Mouse (Mus musculus) ES-E14 (cell line): Measurements from ENCODE around the gene Alg1. TPM values are rescaled to one million over a fixed set of nuclear protein-coding genes. Genes with fewer than 3 reads are reported as not detected.
"Not testable (repeated sequence)": the region's sequence is repeated elsewhere in the genome, so short reads cannot be mapped to it uniquely, and the experiment has no call there.

Experiments used
- DNase-seq: peaks from one replicate; pipeline ENCODE4 v3.0.0-alpha.2; 2013; ENCODE audit warnings: low read depth, low spot score
- H3K27ac ChIP-seq: 2 replicates; pipeline ENCODE4 v1.5.1; 2012; ENCODE audit warnings: low read depth, mild to moderate bottlenecking, low read length, moderate library complexity, mixed read lengths; ENCODE audit not compliant: poor library complexity, insufficient read depth, severe bottlenecking
- H3K36me3 ChIP-seq: 2 replicates; pipeline ENCODE4 v1.6.1; 2012; ENCODE audit warnings: mild to moderate bottlenecking, low read length, moderate library complexity, mixed read lengths; ENCODE audit not compliant: control insufficient read depth, poor library complexity, insufficient read depth, severe bottlenecking
- H3K4me1 ChIP-seq, 2 experiments: fragments of 150-350 bp in 1 of 2; sonication (generic) in 1 of 2; 2 replicates each; pipeline ENCODE4 v1.6.1; 2012; ENCODE audit warnings: low read length in 2 of 2, mild to moderate bottlenecking in 1 of 2, mixed read lengths in 1 of 2; ENCODE audit not compliant: control insufficient read depth in 2 of 2, insufficient read depth in 2 of 2, poor library complexity in 1 of 2
- H3K4me3 ChIP-seq, 2 experiments: fragments of 150-350 bp in 1 of 2; sonication (generic) in 1 of 2; 2 replicates each; pipeline ENCODE4 v1.5.1; 2012; ENCODE audit warnings: low read length in 2 of 2, low read depth in 1 of 2, mild to moderate bottlenecking in 1 of 2, mixed read lengths in 1 of 2; ENCODE audit not compliant: insufficient read depth in 1 of 2, poor library complexity in 1 of 2, severe bottlenecking in 1 of 2
- H3K9ac ChIP-seq: 2 replicates; pipeline ENCODE4 v1.6.1; 2012; ENCODE audit warnings: low read depth, mild to moderate bottlenecking, low read length, mixed read lengths; ENCODE audit not compliant: poor library complexity, insufficient read depth, severe bottlenecking
- H3K9me3 ChIP-seq: fragments of 150-350 bp; sonication (generic); 2 replicates; pipeline ENCODE4 v1.6.1; 2012; ENCODE audit warnings: low read depth, mild to moderate bottlenecking, low read length; ENCODE audit not compliant: control insufficient read depth, insufficient read depth
- CHD2 ChIP-seq: IDR thresholded peaks from 2 replicates; pipeline ENCODE4 v1.6.1; 2014; ENCODE audit warnings: mild to moderate bottlenecking, low read depth, low read length, inconsistent platforms
- HCFC1 ChIP-seq: IDR thresholded peaks from 2 replicates; pipeline ENCODE4 v1.6.1; 2012; ENCODE audit warnings: low read length, inconsistent platforms, borderline replicate concordance; ENCODE audit not compliant: insufficient read depth
- MAFK ChIP-seq: IDR thresholded peaks from 2 replicates; pipeline ENCODE4 v1.6.1; 2014; ENCODE audit warnings: mild to moderate bottlenecking, low read depth, low read length, inconsistent platforms; ENCODE audit not compliant: insufficient read depth
- ZC3H11A ChIP-seq: IDR thresholded peaks from 2 replicates; pipeline ENCODE4 v1.6.1; 2012; ENCODE audit warnings: low read depth, mild to moderate bottlenecking, inconsistent platforms, low read length, borderline replicate concordance
- ZNF384 ChIP-seq: IDR thresholded peaks from 2 replicates; pipeline ENCODE4 v1.6.1; 2012; ENCODE audit warnings: low read depth, low read length, inconsistent platforms
- in situ Hi-C, 2 experiments: fragments of 600-800 bp; cut with MboI; formaldehyde crosslinking; loops; one replicate each; pipeline ENCODE4 v1.15.1; 2025; ENCODE audit warnings: low sequenced_read_pairs in 2 of 2, inconsistent platforms in 1 of 2; ENCODE audit not compliant: unreplicated experiment in 2 of 2
- total RNA-seq: library from RNA; depleted of rRNA; stranded (reverse); fragments of 300-350 nt; gene quantifications from 2 replicates; pipeline ENCODE4 v1.2.3, GENCODE M21; 2012

The Alg1 gene
- total RNA-seq, 1 experiment, result 62.6 TPM

DNA sequence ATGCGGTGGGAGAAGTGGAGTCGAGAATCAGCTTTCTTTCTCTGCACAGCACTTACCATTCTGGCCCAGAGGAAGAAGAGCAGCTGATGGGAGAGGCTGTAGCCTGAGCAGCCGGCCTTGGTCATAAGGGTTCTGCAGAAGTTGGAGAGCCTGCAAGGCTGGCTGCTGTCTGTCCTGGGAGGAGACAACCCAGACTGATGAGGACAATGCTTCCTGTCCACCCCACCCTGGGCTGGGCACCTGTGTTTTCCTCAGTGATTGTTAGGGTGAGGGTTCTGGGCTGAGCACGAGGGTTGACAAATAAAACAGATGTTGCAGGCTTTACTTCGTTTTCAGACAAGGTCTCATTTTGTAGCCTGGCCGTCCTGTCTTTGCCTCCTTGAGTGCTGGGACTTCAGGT is 16.7 kb upstream of the Alg1 start:
- Histone ChIP-seq H3K9ac (no peak overlapping the region), H3K4me1 (no peaks in the 10 kb centered on the region), H3K4me3 (no peak overlapping the region), H3K9me3 (no peaks in the 10 kb centered on the region), H3K27ac (no peak overlapping the region), H3K36me3 (no peaks in the 10 kb centered on the region)
- in situ Hi-C loops, result no loop called here
- TF ChIP-seq CHD2 (no peak), ZNF384 (no peak), ZC3H11A (no peak), HCFC1 (no peak), MAFK (no peak)
- DNase-seq, result no peak

DNA sequence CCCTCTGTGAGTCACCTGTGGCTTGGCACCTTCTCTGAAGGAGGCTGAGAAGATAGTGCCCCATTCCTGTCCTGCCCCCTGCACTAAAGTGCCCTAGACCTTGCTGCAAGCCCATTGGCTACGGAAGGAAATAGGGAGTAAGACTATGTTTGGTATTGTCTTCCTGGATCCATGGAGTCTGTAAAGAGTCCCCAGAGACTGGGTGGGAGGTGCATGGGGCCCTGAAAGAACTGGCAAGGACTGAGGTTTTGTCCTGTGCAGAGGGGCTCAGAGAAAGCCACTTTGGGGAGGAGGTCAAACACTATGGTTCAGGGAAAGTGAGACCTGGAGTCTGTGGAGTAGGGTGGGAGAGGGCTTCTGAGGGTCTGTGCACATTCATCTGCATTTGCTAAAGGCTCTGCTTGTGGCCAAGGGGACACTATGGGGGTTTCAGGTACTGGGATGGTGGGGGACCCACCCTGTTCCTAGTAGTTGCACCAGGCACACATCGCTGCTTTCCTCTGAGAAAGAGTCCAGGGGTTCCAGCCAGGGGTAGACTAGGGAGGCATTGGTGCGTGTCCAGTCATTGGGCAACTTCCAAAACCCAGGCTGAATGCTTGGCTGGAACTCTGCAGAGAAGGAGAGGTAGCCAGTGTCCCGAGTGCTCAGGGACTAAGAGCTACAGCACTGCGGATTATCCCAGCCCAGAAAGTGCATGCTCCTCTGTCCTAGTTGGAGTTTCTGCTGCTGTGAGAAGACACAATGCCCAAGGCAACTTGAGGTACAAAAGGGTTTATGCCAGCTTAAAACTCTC is 15.9 kb upstream of the Alg1 start:
- Histone ChIP-seq H3K9ac (no peak overlapping the region), H3K36me3 (no peaks in the 10 kb centered on the region), H3K27ac (no peak overlapping the region), H3K4me1 (peaks cover 0 to 5% of the 10 kb centered on the region in 2 experiments; a peak in 1 of 4 replicates), H3K9me3 (no peaks in the 10 kb centered on the region), H3K4me3 (no peak overlapping the region)
- TF ChIP-seq HCFC1, result no peak
- TF ChIP-seq MAFK, result no peak
- no peak for TF ChIP-seq CHD2
- no peak for TF ChIP-seq ZC3H11A
- TF ChIP-seq ZNF384, result no peak
- DNase-seq, result no peak
- in situ Hi-C loops, result no loop called here

DNA sequence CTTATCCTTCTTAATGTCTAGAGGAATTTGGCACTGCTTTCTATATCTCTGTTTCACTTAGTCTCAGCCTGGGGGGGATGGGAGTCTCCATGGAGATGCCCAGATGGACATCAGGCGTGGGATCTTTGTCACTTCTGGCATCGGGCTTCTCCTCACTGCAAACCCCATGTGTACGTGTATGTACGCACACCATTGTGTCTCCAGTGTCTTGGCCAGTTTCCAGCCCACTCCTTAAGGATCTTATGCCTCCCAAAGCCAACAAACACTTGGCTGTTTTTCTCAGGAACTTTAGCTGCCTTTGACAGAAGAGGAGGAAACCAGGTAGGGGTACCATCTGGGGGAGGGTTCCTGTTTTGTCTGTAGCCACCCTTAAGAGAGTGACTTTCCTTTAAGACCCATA is 12.0 kb upstream of the Alg1 start:
- no peak for TF ChIP-seq ZNF384
- H3K4me3 ChIP-seq, result no peak overlapping the region
- DNase-seq, result no peak
- no peaks in the 10 kb centered on the region for H3K36me3 ChIP-seq
- no peaks in the 10 kb centered on the region for H3K9me3 ChIP-seq
- H3K4me1 ChIP-seq, result peaks cover 0 to 5% of the 10 kb centered on the region in 2 experiments; a peak in 1 of 4 replicates
- no peak overlapping the region for H3K9ac ChIP-seq
- no peak overlapping the region for H3K27ac ChIP-seq
- in situ Hi-C loops, result no loop called here

DNA sequence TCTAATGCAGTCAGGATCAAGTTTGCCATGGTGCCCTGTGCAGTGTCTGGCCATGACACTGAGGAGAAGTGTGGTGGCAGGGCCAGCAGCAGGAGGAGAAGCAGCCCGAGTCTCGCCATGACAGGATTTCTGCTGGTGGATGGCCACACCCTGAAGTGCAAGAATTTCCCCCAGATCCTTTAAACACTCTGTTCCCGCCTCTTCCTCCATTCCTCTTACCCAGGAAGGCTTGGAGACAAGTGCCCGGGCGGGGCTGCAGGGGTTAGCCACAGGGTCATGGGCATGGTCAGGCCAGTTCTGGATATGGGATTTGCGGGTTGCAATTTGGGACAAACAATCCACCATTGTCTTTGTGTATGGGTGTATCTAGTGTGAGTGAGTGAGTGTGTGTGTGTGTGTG is 11.3 kb upstream of the Alg1 start, which contains the start of gene AU021092:
AU021092 (minus strand) TSS at position 160 of the 400 bp plus-strand sequence.
- no peak for DNase-seq
- Histone ChIP-seq H3K4me1 (peaks cover 0 to 5% of the 10 kb centered on the region in 2 experiments; a peak in 1 of 4 replicates), H3K9me3 (no peaks in the 10 kb centered on the region), H3K36me3 (no peaks in the 10 kb centered on the region), H3K27ac (no peak within 1 kb of the TSS), H3K9ac (no peak within 1 kb of the TSS), H3K4me3 (no peak within 1 kb of the TSS)
- in situ Hi-C loops, result no loop called here
- TF ChIP-seq MAFK (no peak), CHD2 (no peak), HCFC1 (no peak), ZC3H11A (no peak)

DNA sequence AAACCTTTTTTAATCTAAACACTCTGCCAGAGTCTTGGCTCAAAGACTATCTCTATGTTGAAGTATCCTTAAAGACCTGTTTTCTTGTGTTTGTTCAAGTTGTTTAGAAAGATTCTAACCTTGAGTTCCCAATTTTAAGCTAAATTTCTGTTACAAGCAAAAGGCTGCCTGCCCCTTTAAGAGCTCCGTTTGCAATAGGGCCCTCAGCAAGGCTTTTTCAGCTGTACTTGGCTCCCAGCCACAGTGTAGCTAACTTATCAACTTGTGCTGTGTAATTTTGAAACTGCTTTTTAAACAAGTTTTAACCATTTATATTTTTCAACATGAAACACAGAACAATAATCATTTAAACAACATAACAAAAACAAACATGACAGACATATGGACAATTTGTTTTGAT is 6.9 kb upstream of the Alg1 start:
- DNase-seq, H3K4me3 ChIP-seq, in situ Hi-C loops, H3K27ac ChIP-seq, H3K9me3 ChIP-seq, H3K36me3 ChIP-seq, H3K4me1 ChIP-seq, H3K9ac ChIP-seq: not testable (repeated sequence)

DNA sequence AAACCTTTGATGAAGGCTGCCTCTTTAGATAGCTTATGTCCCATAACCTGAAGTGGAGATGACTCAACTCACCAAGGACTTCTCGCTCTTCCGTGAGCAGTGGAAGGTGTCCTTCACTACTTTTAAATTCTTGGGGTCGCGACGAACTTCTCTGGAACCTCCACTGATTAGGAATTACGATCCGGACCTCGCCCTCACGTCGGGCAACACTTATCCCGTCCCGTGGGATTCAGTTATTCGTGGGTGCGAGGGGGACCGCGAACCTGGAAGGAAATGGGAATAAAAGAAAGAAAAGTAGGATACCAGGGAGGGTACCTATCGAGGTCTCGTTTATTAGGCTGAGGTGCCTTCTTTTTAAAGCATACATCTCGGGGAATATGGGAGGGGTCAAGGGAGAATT is 5.9 kb upstream of the Alg1 start:
- DNase-seq, H3K36me3 ChIP-seq, H3K4me3 ChIP-seq, H3K9ac ChIP-seq, H3K27ac ChIP-seq, H3K4me1 ChIP-seq, in situ Hi-C loops, H3K9me3 ChIP-seq: not testable (repeated sequence)

DNA sequence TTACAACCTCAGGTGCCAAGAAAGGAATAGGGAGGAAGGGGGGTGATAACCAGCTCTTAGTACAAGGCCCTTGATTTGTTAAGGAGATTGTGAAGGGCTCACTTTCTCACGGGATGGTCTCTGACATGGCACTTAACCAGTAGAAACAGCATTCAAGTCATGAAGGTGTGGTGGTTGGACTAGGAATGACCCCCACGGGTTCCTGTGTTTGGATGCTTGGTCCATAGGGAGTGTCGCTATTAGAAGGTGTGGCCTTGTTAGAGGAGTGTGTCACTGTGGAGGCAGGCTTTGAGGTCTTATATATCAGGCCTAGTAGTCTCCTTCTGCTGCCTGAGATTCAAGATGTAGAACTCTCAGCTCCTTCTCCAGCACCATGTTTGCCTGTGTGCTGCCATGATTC is 5.3 kb upstream of the Alg1 start:
- H3K9me3 ChIP-seq, H3K4me1 ChIP-seq, H3K9ac ChIP-seq, DNase-seq, H3K36me3 ChIP-seq, in situ Hi-C loops, H3K27ac ChIP-seq, H3K4me3 ChIP-seq: not testable (repeated sequence)
